Mouse (Mus musculus): ENCODE data around the gene Aaas. TPM values are rescaled to one million over a fixed set of nuclear protein-coding genes. Genes with fewer than 3 reads are reported as not detected.

Aaas gene
- total and polyA plus RNA-seq, 2 experiments from 2014 or later = 25.4 to 31.4 TPM

GRCm38 (mm10) chr15:102295633-102296367 lies 54.8 kb downstream of the Aaas start, which contains the start of gene Espl1:
TSS of gene Espl1 (plus strand) at chr15:102296266.
- H3K9me3 ChIP-seq (ENCODE audit: low read length) = no peaks in the 10 kb centered on the region
- DNase-seq (ENCODE audit: low spot score) (peak; percentile 97), ATAC-seq (peak; percentile 99)
- TF ChIP-seq CTCF (IDR thresholded peaks at IDR 0.05; ENCODE audit: low read depth) = no peak
- H3K36me3 ChIP-seq (ENCODE audit: insufficient read depth, low read length) = no peaks in the 10 kb centered on the region
- H3K27ac ChIP-seq = 0 out of 2 replicates have a peak within 1 kb of the TSS, but pooled peaks have one; percentile 37
- H3K9ac ChIP-seq (replicated peaks; ENCODE audit: low read length) = 0 out of 2 replicates have a peak within 1 kb of the TSS, but pooled peaks have one; percentile 43
- H3K4me1 ChIP-seq (ENCODE audit: insufficient read depth, low read length) = peaks cover 4% of the 10 kb centered on the region
- H3K27me3 ChIP-seq (ENCODE audit: insufficient read depth, low read length) = no peaks in the 10 kb centered on the region
- WGBS = 6% methylated on average over 25 of the region's 25 CpGs
- H3K4me3 ChIP-seq (ENCODE audit: low read length) = peak within 1 kb of the TSS; percentile 58
- peak within 1 kb of the TSS; percentile 95 for H3K4me2 ChIP-seq (ENCODE audit: low read depth, low read length)

Other genes with a start within 250 kb of the Aaas start
- 113 and 118 TPM in 2 replicates for gene Spryd3, start 214.5 kb downstream of the Aaas start, total RNA-seq (2014; rRNA removed)
- gene Spryd3, start 214.5 kb downstream of the Aaas start, polyA plus RNA-seq (2015; fragmentation: Nextera tagmentation; extraction: Ambion mirVana) = 98.6 and 110 TPM in 2 replicates
- 5.6 and 12.8 TPM in 2 replicates for gene Igfbp6, start 206.4 kb downstream of the Aaas start, total RNA-seq (2014; rRNA removed)
- 9.7 and 11.5 TPM in 2 replicates for gene Igfbp6, start 206.4 kb downstream of the Aaas start, polyA plus RNA-seq (2015; fragmentation: Nextera tagmentation; extraction: Ambion mirVana)
- gene Soat2, start 200.2 kb downstream of the Aaas start, total RNA-seq (2014; rRNA removed) = 0.16 TPM in 1 of 2 replicates, not detected in the other
- 0.09 TPM in 1 of 2 replicates, not detected in the other for gene Soat2, start 200.2 kb downstream of the Aaas start, polyA plus RNA-seq (2015; fragmentation: Nextera tagmentation; extraction: Ambion mirVana)
- 49.5 and 61.0 TPM in 2 replicates for gene Zfp740, start 147.5 kb downstream of the Aaas start, total RNA-seq (2014; rRNA removed)
- 33.8 and 37.7 TPM in 2 replicates for gene Zfp740, start 147.5 kb downstream of the Aaas start, polyA plus RNA-seq (2015; fragmentation: Nextera tagmentation; extraction: Ambion mirVana)
- gene Csad, start 146.0 kb downstream of the Aaas start, total RNA-seq (2014; rRNA removed) = 56.9 and 67.2 TPM in 2 replicates
- 41.8 and 43.1 TPM in 2 replicates for gene Csad, start 146.0 kb downstream of the Aaas start, polyA plus RNA-seq (2015; fragmentation: Nextera tagmentation; extraction: Ambion mirVana)
- gene Itgb7, start 118.8 kb downstream of the Aaas start, total RNA-seq (2014; rRNA removed) = 0.40 and 1.2 TPM in 2 replicates
- 1.3 and 2.1 TPM in 2 replicates for gene Itgb7, start 118.8 kb downstream of the Aaas start, polyA plus RNA-seq (2015; fragmentation: Nextera tagmentation; extraction: Ambion mirVana)
- 8.8 and 11.4 TPM in 2 replicates for gene Rarg, start 93.3 kb downstream of the Aaas start, total RNA-seq (2014; rRNA removed)
- gene Rarg, start 93.3 kb downstream of the Aaas start, polyA plus RNA-seq (2015; fragmentation: Nextera tagmentation; extraction: Ambion mirVana) = 3.8 and 4.4 TPM in 2 replicates
- gene Gm9918, start 80.2 kb downstream of the Aaas start, total RNA-seq (2014; rRNA removed) = not detected in 2 replicates
- gene Gm9918, start 80.2 kb downstream of the Aaas start, polyA plus RNA-seq (2015; fragmentation: Nextera tagmentation; extraction: Ambion mirVana) = 0.06 TPM in 1 of 2 replicates, not detected in the other
- gene Mfsd5, start 71.3 kb downstream of the Aaas start, total RNA-seq (2014; rRNA removed) = 50.7 and 52.3 TPM in 2 replicates
- 67.9 and 68.3 TPM in 2 replicates for gene Mfsd5, start 71.3 kb downstream of the Aaas start, polyA plus RNA-seq (2015; fragmentation: Nextera tagmentation; extraction: Ambion mirVana)
- gene Espl1, start 54.5 kb downstream of the Aaas start, total RNA-seq (2014; rRNA removed) = 5.3 and 7.3 TPM in 2 replicates
- 2.3 and 3.8 TPM in 2 replicates for gene Espl1, start 54.5 kb downstream of the Aaas start, polyA plus RNA-seq (2015; fragmentation: Nextera tagmentation; extraction: Ambion mirVana)
- gene Pfdn5, start 24.7 kb downstream of the Aaas start, total RNA-seq (2014; rRNA removed) = 119 and 139 TPM in 2 replicates
- gene Pfdn5, start 24.7 kb downstream of the Aaas start, polyA plus RNA-seq (2015; fragmentation: Nextera tagmentation; extraction: Ambion mirVana) = 531 and 540 TPM in 2 replicates
- gene Myg1, start 19.1 kb downstream of the Aaas start, total RNA-seq (2014; rRNA removed) = 56.5 and 58.0 TPM in 2 replicates
- gene Myg1, start 19.1 kb downstream of the Aaas start, polyA plus RNA-seq (2015; fragmentation: Nextera tagmentation; extraction: Ambion mirVana) = 78.8 and 79.8 TPM in 2 replicates
- 0.11 and 0.31 TPM in 2 replicates for gene Sp7, start 16.4 kb upstream of the Aaas start, total RNA-seq (2014; rRNA removed)
- 0.38 and 0.40 TPM in 2 replicates for gene Sp7, start 16.4 kb upstream of the Aaas start, polyA plus RNA-seq (2015; fragmentation: Nextera tagmentation; extraction: Ambion mirVana)
- gene Sp1, start 55.4 kb upstream of the Aaas start, total RNA-seq (2014; rRNA removed) = 24.7 and 26.0 TPM in 2 replicates
- 3.0 and 3.5 TPM in 2 replicates for gene Sp1, start 55.4 kb upstream of the Aaas start, polyA plus RNA-seq (2015; fragmentation: Nextera tagmentation; extraction: Ambion mirVana)
- gene Amhr2, start 94.6 kb upstream of the Aaas start, total RNA-seq (2014; rRNA removed) = 0.16 TPM in 1 of 2 replicates, not detected in the other
- gene Amhr2, start 94.6 kb upstream of the Aaas start, polyA plus RNA-seq (2015; fragmentation: Nextera tagmentation; extraction: Ambion mirVana) = 0.36 and 0.62 TPM in 2 replicates
- gene Prr13, start 108.3 kb upstream of the Aaas start, total RNA-seq (2014; rRNA removed) = 27.4 and 28.0 TPM in 2 replicates
- gene Prr13, start 108.3 kb upstream of the Aaas start, polyA plus RNA-seq (2015; fragmentation: Nextera tagmentation; extraction: Ambion mirVana) = 90.4 and 95.1 TPM in 2 replicates
- 151 and 157 TPM in 2 replicates for gene Pcbp2, start 119.8 kb upstream of the Aaas start, total RNA-seq (2014; rRNA removed)
- gene Pcbp2, start 119.8 kb upstream of the Aaas start, polyA plus RNA-seq (2015; fragmentation: Nextera tagmentation; extraction: Ambion mirVana) = 104 TPM in 2 replicates
- gene Gm10337, start 153.0 kb upstream of the Aaas start, total RNA-seq (2014; rRNA removed) = not detected in 2 replicates
- 2.7 and 7.3 TPM in 2 replicates for gene Gm10337, start 153.0 kb upstream of the Aaas start, polyA plus RNA-seq (2015; fragmentation: Nextera tagmentation; extraction: Ambion mirVana)
- gene Map3k12, start 166.3 kb upstream of the Aaas start, total RNA-seq (2014; rRNA removed) = 68.2 and 86.1 TPM in 2 replicates
- gene Map3k12, start 166.3 kb upstream of the Aaas start, polyA plus RNA-seq (2015; fragmentation: Nextera tagmentation; extraction: Ambion mirVana) = 41.2 and 42.0 TPM in 2 replicates
- gene Tarbp2, start 167.4 kb upstream of the Aaas start, total RNA-seq (2014; rRNA removed) = 69.9 and 91.1 TPM in 2 replicates
- 97.2 and 99.5 TPM in 2 replicates for gene Tarbp2, start 167.4 kb upstream of the Aaas start, polyA plus RNA-seq (2015; fragmentation: Nextera tagmentation; extraction: Ambion mirVana)
- 4.6 and 13.9 TPM in 2 replicates for gene Npff, start 174.2 kb upstream of the Aaas start, total RNA-seq (2014; rRNA removed)
- 3.1 and 5.4 TPM in 2 replicates for gene Npff, start 174.2 kb upstream of the Aaas start, polyA plus RNA-seq (2015; fragmentation: Nextera tagmentation; extraction: Ambion mirVana)